Mouse (Mus musculus) mouse embryonic stem cell (cell line): ENCODE data around the gene Krt80.

ENCODE experiments used
- in situ Hi-C, 2 experiments: fragments of 300-500 bp; cut with MboI; formaldehyde crosslinking; loops; 1 replicate in 1 of 2; 3 replicates in 1 of 2; pipeline ENCODE4 v1.14.3; 2019 to 2020; ENCODE audit warnings: low sequenced_read_pairs in 2 of 2, low pct_unique_long_range_greater_than_20kb in 1 of 2, mixed read lengths in 1 of 2; ENCODE audit not compliant: unreplicated experiment in 1 of 2

Krt80 gene

GRCm38 (mm10) chr15:101378646-101379045 is 8.7 kb upstream of the Krt80 start:
- in situ Hi-C loops = no loop called here

- in situ Hi-C loops = no loop called here
Observed at GRCm38 (mm10) chr15:101376776-101377061, 6.8 kb upstream of the Krt80 start.

- in situ Hi-C loops = no loop called here
Observed at GRCm38 (mm10) chr15:101375956-101376775, 6.2 kb upstream of the Krt80 start.

GRCm38 (mm10) chr15:101374879-101375278 is 4.9 kb upstream of the Krt80 start:
- in situ Hi-C loops = no loop called here

- in situ Hi-C loops = no loop called here
Observed at GRCm38 (mm10) chr15:101373286-101373898, 3.4 kb upstream of the Krt80 start.

GRCm38 (mm10) chr15:101372131-101372977 is 2.4 kb upstream of the Krt80 start:
- in situ Hi-C loops = no loop called here

- in situ Hi-C loops = no loop called here
Observed at GRCm38 (mm10) chr15:101371141-101371985, 1.4 kb upstream of the Krt80 start.

- in situ Hi-C loops = no loop called here
Observed at GRCm38 (mm10) chr15:101369382-101370100, 421 bp downstream of the Krt80 start.

- in situ Hi-C loops = no loop called here
Observed at GRCm38 (mm10) chr15:101368502-101369381, 1.2 kb downstream of the Krt80 start.

- in situ Hi-C loops = no loop called here
Observed at GRCm38 (mm10) chr15:101368015-101368414, 1.9 kb downstream of the Krt80 start.

- in situ Hi-C loops = no loop called here
Observed at GRCm38 (mm10) chr15:101367497-101367896, 2.5 kb downstream of the Krt80 start.

GRCm38 (mm10) chr15:101366926-101367325 is 3.0 kb downstream of the Krt80 start:
- in situ Hi-C loops = no loop called here

GRCm38 (mm10) chr15:101366482-101366881 is 3.5 kb downstream of the Krt80 start:
- in situ Hi-C loops = no loop called here

- in situ Hi-C loops = no loop called here
Observed at GRCm38 (mm10) chr15:101365721-101366120, 4.2 kb downstream of the Krt80 start.

GRCm38 (mm10) chr15:101364891-101365671 is 4.9 kb downstream of the Krt80 start:
- in situ Hi-C loops = no loop called here

- in situ Hi-C loops = no loop called here
Observed at GRCm38 (mm10) chr15:101364425-101364824, 5.5 kb downstream of the Krt80 start.
